Mouse (Mus musculus) erythroid progenitor cell, adult 5-6 weeks (primary cell): ENCODE measurements at regions not wholly inside any gene's neighbourhood (a gene's known extent, or its start where the extent isn't known, plus 50 kb on each side); places are given as distances from the start of the nearest gene placed in this dataset.
"Not testable (repeated sequence)": the region's sequence is repeated elsewhere in the genome, so short reads cannot be mapped to it uniquely, and the experiment has no call there.

Source experiments
- ATAC-seq: replicated peaks from 2 replicates; pipeline ENCODE4 v1.8.0; 2016; ENCODE audit warnings: moderate number of reproducible peaks, mild to moderate bottlenecking, moderate TSS enrichment, inconsistent platforms; ENCODE audit not compliant: poor library complexity, low FRiP score, severe bottlenecking

DNA sequence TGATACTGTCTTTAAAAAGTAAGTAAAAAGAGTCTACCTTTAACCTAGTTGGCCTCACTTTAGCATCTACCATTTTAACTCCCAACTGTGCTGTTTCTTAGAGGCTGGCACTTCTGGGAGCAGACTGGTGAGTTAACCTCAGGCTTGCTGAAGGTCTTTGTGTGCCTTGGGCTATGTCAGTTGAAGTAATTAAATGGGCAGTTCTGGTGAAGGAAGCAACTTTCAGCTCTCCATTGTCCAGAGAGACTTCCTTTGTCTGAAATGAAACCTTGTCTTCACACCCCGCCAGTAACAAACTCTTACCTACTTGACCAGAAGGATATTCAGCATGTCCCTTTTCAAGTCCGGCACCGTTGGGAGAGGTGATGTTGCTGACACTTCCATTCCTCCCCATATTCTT, 55.5 kb downstream of the Zfp281 start:
- ATAC-seq = no peak

DNA sequence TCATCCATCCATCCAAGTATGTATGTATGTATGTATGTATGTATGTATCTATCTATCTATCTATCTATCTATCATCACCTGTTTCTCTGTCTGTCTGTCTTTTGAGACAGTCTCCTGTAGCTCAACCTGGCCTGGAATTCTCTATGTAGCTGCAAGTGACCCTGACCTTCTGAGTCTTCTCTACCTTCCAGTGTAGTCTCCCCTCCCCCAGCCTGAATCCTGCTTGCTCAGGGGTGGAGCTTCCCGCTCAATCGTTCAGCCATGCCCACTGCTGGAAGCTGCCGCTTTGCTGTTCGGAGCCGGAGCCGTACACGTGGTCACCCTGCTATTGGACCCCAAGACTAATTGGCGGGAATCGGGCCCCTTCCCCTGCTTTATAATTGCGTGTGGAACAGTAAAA, 57.6 kb downstream of the Zfp281 start:
- ATAC-seq = not testable (repeated sequence)

DNA sequence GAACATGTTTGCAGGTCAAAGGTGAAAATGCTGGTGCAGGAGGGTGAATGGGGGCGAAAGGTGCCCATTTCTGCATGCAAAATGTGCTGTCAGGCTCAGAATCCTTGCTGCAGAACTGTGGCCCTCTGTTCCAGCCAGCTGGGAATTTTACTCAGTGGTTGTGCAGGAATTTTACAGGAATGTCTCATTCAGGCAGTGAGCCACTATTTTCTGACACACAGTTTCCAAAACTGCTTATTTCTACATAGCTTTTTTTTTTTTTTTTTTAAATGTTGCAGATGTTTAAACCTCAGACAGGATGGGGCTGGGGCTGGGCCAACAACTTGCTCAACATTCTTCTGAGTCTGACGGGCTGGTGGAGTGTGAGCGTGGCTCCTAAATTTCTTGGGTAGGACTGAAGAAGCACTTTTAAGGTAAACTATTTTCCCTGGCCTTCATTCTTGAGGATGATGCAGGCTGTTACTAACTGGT, 58.4 kb downstream of the Zfp281 start:
- no peak for ATAC-seq

DNA sequence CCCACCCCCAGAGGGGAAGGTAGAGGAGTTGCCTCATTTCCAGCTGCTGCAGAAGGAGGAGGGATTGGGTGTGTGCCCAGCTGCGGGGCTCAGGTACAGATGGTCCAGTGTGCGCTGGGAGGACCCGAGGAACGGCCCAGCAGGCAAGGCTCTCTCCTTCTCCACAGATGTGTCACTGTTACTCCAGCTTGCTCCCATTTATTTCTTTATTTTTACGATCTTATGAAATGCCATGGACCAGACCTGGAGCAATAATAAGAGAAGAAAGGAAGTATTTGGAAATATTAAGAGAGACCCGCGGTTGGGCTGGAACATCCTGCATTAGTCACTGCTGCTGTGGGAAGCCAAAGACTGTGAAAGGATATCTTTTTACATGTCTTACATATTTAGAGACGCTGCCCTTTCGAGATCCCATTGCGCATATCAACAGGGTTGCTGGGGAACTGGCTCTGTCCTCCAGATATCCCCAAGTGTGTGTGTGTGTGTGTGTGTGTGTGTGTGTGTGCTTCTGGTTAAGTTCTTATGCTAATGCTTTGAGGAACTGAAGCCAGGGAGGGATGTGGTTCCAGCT, 58.9 kb downstream of the Zfp281 start:
- no peak for ATAC-seq

DNA sequence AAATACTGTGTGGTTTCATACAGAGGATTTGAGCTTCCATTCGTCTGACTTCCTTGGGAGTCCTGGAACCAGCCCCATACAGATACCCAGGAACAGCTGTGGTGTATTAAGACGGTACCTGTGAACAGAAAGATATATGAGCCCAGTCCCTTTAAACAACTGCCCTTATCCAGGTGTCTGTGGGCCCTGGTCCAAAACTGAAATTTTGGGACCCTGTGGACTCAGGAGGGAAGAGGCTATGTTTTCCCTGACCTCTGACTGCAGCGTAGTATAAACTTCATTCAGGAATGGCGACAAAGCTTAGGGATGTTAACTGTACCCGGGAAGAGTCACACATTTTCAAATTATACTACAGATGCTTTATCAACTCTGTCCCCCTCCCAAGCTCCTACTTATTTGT, 59.8 kb downstream of the Zfp281 start:
- no peak for ATAC-seq

DNA sequence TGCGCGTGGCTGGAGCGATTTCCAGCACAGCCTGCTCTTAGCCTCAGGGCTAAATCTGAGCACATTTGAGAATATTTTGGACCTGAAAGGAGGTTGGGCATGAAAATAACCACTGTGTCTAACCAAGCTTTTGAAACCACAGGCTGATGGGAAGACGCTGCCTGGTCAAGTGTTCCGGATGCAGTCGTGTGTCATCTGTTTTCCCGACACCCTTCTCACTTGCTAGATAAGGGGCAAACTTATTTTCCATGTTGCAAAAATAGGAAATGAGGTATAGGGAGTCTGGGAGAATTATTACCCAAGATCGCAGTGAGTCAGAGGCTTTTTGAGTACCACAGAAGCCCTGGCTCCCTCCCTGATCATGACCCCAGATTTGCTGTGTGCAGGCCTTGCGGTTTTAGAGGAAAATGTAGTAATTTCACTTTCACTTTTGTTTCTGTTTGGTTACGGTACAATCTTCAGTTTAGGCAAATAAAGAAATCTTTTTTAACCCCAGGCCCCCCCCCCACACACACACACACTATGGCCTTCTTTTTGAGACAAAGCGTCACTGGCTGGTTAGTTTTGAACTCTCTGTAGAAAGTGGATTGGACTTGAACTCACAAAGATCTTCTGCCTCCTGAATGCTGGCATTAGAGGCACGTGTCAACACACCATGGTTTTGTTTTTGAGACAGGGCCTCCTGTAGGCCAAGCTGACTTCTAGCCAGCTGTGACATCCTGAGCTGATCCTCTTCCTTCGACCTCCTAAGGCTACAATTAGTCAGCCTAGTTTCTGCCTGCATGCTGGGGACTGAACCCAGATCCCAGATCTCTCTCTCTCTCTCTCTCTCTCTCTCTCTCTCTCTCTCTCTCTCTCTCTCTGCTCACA, 60.7 kb downstream of the Zfp281 start:
- ATAC-seq = peak; percentile 60

DNA sequence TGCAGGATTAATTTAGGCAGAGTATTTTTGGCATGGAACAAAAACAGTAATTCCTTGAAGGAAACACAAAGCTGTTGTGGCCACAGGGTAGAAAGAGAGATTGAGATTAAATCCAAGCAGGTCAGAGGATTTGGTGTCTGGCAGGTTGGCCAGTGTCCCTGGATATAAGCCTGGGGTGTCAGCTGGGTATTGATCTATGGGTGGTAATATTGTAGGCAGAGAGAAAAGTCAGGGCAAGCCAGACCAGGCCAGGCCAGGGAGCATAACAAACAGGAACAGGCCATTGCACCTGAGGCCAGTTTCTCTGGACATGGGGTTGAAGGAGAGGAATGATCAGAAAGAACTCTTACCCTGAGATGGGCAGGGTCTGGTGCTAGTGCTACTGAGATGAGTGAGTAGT, 61.8 kb downstream of the Zfp281 start:
- ATAC-seq = no peak

DNA sequence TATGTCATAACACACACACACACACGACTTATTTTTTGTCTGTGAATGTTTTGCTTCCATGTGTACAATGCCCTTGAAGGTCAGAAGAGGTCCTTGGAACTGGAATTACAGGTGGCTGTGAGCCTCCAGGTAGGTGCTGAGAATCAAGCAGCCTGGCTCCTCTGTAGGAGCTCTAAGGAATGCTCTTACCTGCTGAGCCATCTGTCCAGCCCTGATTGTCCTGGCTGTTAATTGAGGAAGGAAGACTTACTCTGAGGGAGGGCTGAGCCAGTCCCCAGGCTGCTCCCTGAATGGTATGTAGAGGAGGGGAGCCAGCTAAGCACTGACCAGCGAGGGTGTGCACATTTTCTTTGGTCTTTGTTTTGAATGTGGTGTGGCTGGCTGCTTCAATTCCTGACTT, 65.4 kb downstream of the Zfp281 start:
- no peak for ATAC-seq

DNA sequence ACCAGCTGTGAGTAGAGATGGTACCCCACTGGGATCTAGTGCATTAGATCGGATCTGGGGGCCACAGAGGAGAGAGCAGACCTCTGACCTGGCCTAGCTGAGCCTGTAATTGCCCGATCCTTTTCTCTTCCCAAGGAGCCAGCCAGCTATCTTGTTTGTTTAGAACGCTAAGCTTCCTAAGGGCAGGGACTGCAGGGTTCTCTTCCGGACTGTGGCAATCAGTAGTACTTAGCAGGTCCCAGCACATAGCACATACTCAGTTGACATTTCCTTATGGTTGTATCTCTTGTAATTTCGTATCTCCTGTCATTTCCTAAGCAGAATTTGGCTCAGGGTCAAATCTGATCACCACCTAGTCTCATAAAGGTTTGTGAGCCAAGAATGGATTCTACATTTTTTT, 68.7 kb downstream of the Zfp281 start:
- ATAC-seq = no peak

DNA sequence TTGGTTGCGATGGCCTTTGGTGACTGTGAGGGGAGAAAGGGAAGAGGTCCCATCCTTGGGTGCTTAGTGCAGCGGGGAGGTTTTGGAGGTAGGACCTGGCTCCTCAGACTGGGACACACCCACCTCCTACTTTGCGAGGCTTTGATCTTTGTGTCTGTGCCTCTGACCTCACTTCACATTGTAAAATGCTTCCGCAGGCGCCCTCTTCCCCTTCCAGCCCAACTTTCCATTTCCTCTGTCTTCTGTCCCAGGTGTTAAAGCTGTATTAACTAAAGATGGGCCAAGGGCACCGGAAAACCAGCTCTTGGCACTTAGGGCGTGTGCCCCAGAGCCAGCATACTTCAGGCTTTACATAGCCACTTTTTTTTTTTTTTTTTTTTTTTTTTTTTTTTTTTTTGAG, 70.3 kb downstream of the Zfp281 start:
- ATAC-seq = no peak

DNA sequence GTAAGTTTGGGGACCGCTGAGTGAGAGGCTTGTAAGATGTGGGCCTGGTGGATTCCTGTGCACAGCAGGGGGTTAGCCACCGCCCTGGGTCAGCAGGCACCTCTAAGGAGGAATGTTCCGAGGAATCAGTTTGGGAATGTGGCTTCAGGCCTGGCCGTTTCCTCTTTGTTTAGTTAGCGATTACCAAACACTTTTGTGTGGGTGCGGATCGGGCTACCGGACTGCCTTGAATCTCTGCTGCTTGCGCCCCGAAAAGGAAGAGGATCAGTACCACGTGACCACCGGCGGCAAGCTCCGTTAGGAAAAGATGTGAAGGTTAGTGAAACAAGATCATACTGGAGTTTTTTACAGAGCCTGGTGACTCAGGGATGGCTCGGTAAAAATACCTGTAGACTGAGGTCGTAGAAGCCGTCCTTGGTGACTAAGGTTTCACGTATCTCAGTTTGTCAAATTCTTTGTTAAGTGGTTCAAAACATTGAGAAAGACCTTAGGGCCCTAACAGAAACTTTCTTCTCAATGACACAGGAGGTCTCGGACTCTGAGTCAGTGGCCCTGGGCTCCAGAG, 71.5 kb downstream of the Zfp281 start:
- ATAC-seq = no peak

DNA sequence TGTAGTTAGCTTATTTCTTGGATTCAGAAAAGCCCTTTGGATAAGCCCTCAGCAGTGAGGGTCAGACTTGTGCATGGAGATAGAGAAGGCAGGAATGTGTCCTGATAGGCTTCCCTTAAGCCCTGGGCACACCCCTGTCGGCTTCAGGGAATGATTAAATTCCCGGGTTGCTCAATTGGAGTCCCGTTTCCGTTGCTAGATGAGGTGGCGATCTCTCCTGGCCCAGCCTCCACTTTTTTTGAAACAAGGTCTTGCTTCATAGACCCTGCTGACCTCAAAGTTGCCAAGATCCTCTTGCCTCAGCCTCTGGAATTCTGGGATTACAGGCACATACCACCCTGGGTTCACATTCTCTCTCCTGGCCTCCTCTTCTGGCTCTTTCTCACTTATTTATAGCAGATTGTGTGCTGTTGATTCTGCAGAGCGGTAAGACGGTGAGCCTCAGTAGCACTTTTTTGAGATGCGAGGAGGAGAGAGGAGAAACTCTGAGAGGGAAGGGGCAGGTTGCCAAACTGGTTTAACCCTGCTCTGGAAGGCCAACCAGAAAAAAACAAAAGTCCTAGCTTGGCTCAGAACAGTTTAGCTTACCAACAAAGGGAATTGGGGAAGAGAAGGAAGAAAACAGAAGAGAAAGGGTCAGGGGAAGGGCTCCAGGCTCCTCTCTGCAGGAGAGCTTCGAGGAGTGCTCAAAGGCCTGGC, 73.9 kb downstream of the Zfp281 start:
- ATAC-seq = no peak

DNA sequence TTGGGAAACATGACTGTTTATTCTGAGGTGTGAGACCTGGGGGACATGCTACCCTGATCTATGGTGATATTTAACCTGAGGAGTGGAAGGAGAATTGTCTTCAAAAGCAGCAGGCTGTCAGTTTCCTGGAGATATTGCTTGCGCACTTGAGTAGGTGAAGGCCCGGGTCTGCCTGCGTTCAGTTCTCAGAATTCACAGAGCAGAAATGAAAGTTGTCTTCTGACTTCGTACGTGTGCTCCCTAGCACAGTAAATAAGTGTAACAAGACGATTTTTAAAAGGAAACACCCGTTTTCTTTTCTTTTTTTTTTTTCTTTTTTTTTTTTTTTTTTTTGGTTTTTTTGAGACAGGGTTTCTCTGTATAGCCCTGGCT, 74.4 kb downstream of the Zfp281 start:
- no peak for ATAC-seq

DNA sequence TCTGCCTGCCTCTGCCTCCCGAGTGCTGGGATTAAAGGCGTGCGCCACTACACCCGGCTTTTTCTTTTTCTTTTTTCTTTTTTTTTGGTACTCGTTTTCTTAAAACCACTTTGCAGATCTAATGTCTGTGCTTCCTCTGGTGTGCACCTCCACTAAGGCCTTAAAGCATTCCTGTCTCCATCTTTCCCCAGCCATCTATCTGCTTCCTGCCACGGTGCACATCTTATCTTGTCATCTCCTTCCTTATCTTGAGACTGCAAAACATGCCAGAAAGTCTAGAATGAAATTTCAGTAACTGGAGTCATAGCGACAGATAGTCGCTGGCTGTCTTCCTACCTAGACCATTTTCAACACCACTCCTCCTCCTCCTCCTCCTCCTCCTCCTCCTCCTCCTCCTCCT, 74.9 kb downstream of the Zfp281 start:
- ATAC-seq = no peak

DNA sequence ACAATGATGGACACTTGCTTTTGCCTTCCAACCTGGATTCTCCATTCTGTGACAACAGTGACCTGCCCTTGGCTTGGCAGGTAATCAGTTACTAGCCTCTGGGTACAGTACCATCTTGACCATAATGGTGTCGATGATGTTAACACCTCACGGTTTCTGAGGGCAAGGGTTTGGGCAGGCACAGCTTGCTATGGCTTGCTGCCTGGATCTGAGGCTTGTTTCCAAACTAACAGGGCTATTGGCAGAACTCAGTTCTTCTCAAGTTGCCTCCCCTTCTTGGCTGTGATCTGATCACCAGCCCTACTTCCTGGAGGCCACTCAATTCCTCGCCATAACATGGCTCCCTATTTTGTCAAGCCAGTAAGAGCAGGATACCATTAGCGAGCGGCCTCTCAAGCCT, 79.4 kb downstream of the Zfp281 start:
- no peak for ATAC-seq

DNA sequence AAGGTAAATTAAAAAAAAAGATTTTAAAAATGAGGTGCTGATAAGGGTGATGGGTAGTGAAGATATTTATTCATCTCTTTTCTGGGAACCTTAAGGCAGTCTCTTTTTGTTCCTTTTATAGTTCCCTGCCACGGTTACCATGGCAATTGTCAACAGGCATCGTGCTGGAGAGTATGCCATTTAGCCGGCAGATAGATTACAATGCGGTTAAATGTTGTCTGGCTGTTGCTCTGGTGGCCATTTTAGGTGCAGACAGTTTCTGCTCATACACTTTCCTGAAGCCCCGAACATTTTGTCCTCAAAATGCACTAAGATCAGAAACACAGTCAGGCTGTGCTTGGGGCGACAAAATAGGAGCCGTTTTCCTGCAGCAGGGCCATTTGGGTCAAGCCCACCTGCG, 81.8 kb downstream of the Zfp281 start:
- no peak for ATAC-seq

DNA sequence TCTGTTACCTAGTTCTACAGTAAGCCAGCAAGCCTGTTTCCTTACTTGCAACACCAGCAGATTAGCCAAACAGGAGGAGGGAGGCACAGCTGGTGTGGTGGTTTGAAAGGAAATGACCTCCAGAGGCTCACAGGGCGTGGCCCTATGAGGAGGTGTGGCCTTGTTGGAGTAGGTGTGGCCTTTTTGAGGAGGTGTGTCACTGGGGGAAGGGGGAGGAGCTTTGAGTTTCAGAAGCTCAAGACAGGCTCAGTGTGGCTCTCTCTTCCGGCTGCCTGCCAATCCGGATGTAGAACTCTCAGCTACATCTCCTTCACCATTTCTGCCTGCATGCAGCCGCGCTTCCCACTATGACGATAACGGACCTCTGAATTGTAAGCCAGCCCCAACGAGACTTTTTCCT, 82.7 kb downstream of the Zfp281 start:
- no peak for ATAC-seq

DNA sequence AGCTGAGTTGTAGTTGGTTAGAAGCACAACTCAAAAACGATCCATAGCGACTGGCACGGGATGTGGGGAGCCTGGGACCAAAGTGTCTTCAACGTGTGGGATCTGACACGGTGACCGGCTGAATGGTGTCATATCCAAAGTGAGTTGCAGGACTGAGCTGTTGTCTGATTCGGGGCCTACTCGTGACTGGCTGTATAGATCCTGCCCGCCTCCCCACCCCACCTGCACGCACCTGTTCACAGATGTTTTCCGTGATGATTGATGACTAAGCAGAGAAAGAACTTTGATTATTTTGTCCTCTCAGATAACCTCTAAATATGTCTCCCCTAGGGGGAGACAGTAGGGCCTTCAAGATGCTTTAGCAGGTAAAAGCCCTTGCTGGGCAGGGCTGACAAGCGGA, 83.2 kb downstream of the Zfp281 start:
- ATAC-seq = no peak

DNA sequence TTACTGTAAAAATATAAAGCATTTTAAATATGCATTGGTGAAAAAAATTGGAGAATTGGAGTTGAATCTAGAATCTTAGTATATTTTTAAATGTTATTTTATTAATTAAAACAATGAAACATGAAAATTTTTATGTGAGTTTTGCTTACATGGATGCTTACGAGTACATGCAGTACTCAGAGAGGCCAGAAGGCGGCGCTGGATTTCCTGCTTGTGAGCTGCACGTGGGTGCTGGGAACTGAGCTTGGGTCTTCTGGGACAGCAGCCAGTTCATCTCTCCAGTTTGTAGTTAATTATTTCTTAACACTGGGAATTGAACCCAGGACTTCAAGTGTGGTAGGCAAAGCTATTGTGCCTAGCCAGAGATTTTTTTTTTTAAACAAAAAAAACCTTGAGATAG, 85.5 kb downstream of the Zfp281 start:
- ATAC-seq = no peak

DNA sequence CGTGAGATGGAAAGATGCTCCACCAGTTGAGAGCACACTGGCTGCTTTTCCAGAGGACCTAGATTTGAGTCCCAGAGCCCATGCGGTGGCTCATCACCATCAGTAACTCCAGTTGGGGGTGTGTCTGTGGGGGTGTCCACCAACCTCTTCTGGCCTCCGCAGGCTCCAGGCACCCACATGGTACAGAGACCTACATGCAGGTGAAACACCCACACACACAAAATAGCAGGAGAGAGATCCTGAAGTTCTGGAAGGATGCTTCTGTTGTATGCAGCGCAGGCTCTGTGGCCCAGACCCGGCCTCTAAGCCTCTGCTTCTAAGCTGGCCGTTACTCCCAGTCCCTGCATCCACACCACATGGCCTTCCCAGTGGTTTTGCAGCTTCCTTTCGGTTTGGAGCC, 86.5 kb downstream of the Zfp281 start:
- ATAC-seq = no peak

DNA sequence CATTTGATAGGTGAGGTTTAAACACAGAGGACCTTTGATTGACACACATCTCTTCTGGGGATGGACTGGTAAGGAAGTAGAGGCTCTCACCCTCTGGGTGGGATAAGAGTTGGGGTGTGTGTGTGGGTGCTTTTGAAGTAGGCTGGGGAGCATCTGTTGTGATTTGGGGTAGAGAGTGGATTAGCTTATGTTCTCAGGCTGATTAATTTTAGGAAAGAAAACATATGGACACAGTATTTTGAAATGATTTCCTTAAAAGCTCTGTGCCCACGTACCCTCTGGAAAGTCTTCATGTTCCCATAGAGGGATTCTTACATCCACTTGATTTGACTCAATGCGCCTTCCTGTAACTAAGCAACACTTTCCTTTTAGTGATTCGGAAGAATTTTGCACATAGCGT, 89.4 kb downstream of the Zfp281 start:
- no peak for ATAC-seq
